Mouse (Mus musculus): Measurements from ENCODE around the gene Rad54l. TPM values are rescaled to one million over a fixed set of nuclear protein-coding genes. Genes with fewer than 3 reads are reported as not detected.

The Rad54l gene
- total and polyA plus RNA-seq, 3 experiments, result 22.8 to 53.3 (median 28.8) TPM

DNA sequence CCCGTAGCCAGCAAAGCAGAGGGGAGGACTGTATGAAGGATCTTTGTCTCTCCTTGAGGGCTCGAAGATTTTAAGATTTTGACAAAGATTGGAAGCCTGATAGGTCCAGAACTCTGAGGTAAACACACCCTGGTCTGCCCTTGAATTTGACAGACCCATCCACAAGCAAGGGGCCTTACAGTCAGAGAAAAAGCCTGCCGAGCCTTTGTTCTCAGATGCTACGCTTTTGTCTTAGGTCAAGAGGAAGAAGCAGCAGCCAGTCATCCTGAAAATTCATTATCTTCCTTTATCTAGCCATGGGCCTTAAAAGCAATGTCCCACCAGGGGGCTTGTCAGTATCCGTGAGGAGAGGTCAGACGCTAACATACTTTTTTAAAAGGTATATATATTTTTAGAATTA lies 4.5 kb upstream of the Rad54l start:
- Histone ChIP-seq H3K4me2 (ENCODE audit: insufficient read depth, low read depth, poor library complexity, severe bottlenecking) (no peak overlapping the region), H3K9ac (ENCODE audit: insufficient read depth, low read depth) (no peak overlapping the region), H3K36me3 (replicated peaks in 1 of 2; ENCODE audit: control insufficient read depth in 1 of 2, insufficient read depth in 1 of 2, low read length in 1 of 2) (peaks cover 2 to 25% of the 10 kb centered on the region in 2 experiments), H3K4me3 (replicated peaks in 1 of 3; ENCODE audit: low read depth in 2 of 3, low read length in 2 of 3, poor library complexity in 1 of 3) (no peak overlapping the region), H3K79me2 (replicated peaks; ENCODE audit: control insufficient read depth, extremely low read depth, insufficient read depth, poor library complexity, severe bottlenecking) (peaks cover 12% of the 10 kb centered on the region), H3K27ac (ENCODE audit: insufficient read depth, low read depth) (no peak overlapping the region), H3K9me3 (replicated peaks; ENCODE audit: low read length) (no peaks in the 10 kb centered on the region), H3K27me3 (replicated peaks) (no peaks in the 10 kb centered on the region), H3K4me1 (ENCODE audit: control insufficient read depth in 1 of 2, insufficient read depth in 2 of 2) (peaks cover 3 to 15% of the 10 kb centered on the region in 2 experiments; a peak in 3 of 4 replicates)
- DNase-seq (ENCODE audit: extremely low read depth), result no peak
- dilution Hi-C loops (cut with MboI; ENCODE audit: extremely low pct_ligation_motif_present, extremely low pct_unique_long_range_greater_than_20kb, low sequenced_read_pairs) (no loop called here), in situ Hi-C loops (cut with MboI; ENCODE audit: low pct_ligation_motif_present, low pct_unique_long_range_greater_than_20kb, low sequenced_read_pairs) (no loop called here)
- TF ChIP-seq POLR2AphosphoS2 (IDR thresholded peaks at IDR 0.05; ENCODE audit: low read depth, low read length) (no peak), IRF4 (IDR thresholded peaks at IDR 0.05; ENCODE audit: low read depth, low read length) (no peak), BHLHE40 (IDR thresholded peaks at IDR 0.05; ENCODE audit: low read depth, low read length) (no peak), RAD21 (IDR thresholded peaks at IDR 0.05; ENCODE audit: low read depth, low read length) (no peak), TCF12 (IDR thresholded peaks at IDR 0.05; ENCODE audit: low read depth, low read length) (no peak), MYC (IDR thresholded peaks at IDR 0.05; ENCODE audit: low read depth, low read length) (no peak), CHD2 (IDR thresholded peaks at IDR 0.05; ENCODE audit: low read length) (no peak), SMC3 (IDR thresholded peaks at IDR 0.05; ENCODE audit: low read depth, low read length) (no peak), MAFK (IDR thresholded peaks at IDR 0.05; ENCODE audit: insufficient replicate concordance, low read length) (no peak)

DNA sequence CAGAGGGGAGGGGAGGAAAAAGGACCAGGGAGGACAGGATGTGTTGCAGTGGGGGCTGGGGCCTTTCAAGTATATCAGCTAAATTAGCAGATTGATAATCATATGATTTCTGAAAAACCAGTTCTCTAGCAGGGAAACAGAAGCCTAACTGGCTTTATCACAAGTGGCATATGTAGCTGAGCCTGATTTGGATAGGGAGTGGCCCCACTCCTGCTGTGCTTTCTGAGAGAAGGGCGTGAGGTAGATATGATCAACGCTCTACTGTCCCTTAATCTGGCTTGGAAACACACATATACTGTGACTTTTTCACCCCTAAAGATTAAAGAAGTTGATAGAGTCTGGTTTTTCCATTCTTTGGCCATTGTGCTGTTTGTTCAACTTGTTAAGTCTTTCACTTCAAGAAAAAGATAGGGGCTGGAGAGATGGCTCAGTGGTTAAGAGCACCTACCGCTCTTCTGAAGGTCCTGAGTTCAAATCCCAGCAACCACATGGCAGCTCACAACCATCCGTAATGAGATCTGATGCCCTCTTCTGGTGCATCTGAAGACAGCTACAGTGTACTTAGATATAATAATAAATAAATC lies 2.4 kb upstream of the Rad54l start:
- no peak overlapping the region for H3K4me2 ChIP-seq (ENCODE audit: insufficient read depth, low read depth, poor library complexity, severe bottlenecking)
- TF ChIP-seq TCF12 (IDR thresholded peaks at IDR 0.05; ENCODE audit: low read depth, low read length) (no peak), ZC3H11A (IDR thresholded peaks at IDR 0.05; ENCODE audit: low read depth, low read length) (no peak), USF2 (conservative IDR thresholded peaks at IDR 0.05; ENCODE audit: low read depth, low read length) (no peak), ZNF384 (IDR thresholded peaks at IDR 0.05; ENCODE audit: low read depth, low read length) (no peak), SIN3A (IDR thresholded peaks at IDR 0.05; ENCODE audit: low read length) (no peak), IRF4 (IDR thresholded peaks at IDR 0.05; ENCODE audit: low read depth, low read length) (no peak), UBTF (IDR thresholded peaks at IDR 0.05; ENCODE audit: low read depth, low read length) (no peak), MAFK (IDR thresholded peaks at IDR 0.05; ENCODE audit: insufficient replicate concordance, low read length) (no peak), ZMIZ1 (IDR thresholded peaks at IDR 0.05; ENCODE audit: low read depth, low read length) (no peak), CHD1 (IDR thresholded peaks at IDR 0.05; ENCODE audit: low read depth, low read length) (no peak), BHLHE40 (IDR thresholded peaks at IDR 0.05; ENCODE audit: low read depth, low read length) (no peak), JUND (conservative IDR thresholded peaks at IDR 0.05; ENCODE audit: low read depth, low read length) (no peak), POLR2AphosphoS2 (IDR thresholded peaks at IDR 0.05; ENCODE audit: low read depth, low read length) (no peak), TBP (conservative IDR thresholded peaks at IDR 0.05; ENCODE audit: low read depth, low read length) (no peak)
- H3K4me1 ChIP-seq (ENCODE audit: control insufficient read depth in 1 of 2, insufficient read depth in 2 of 2), result peaks cover 3 to 17% of the 10 kb centered on the region in 2 experiments; a peak in 3 of 4 replicates
- H3K9ac ChIP-seq (ENCODE audit: insufficient read depth, low read depth), result no peak overlapping the region
- no peaks in the 10 kb centered on the region for H3K27me3 ChIP-seq (replicated peaks)
- peaks cover 19% of the 10 kb centered on the region for H3K79me2 ChIP-seq (replicated peaks; ENCODE audit: control insufficient read depth, extremely low read depth, insufficient read depth, poor library complexity, severe bottlenecking)
- H3K36me3 ChIP-seq (replicated peaks in 1 of 2; ENCODE audit: control insufficient read depth in 1 of 2, insufficient read depth in 1 of 2, low read length in 1 of 2), result peaks cover 6 to 24% of the 10 kb centered on the region in 2 experiments
- dilution Hi-C loops (cut with MboI; ENCODE audit: extremely low pct_ligation_motif_present, extremely low pct_unique_long_range_greater_than_20kb, low sequenced_read_pairs), result no loop called here
- in situ Hi-C loops (cut with MboI; ENCODE audit: low pct_ligation_motif_present, low pct_unique_long_range_greater_than_20kb, low sequenced_read_pairs), result no loop called here
- no peaks in the 10 kb centered on the region for H3K9me3 ChIP-seq (replicated peaks; ENCODE audit: low read length)
- no peak overlapping the region for H3K27ac ChIP-seq (ENCODE audit: insufficient read depth, low read depth)
- no peak overlapping the region for H3K4me3 ChIP-seq (replicated peaks in 1 of 3; ENCODE audit: low read depth in 2 of 3, low read length in 2 of 3, poor library complexity in 1 of 3)
- DNase-seq (ENCODE audit: extremely low read depth), result no peak

All from CH12.LX (cell line).